Mouse (Mus musculus): Measurements from ENCODE around the gene Sept1. TPM values are rescaled to one million over a fixed set of nuclear protein-coding genes. Genes with fewer than 3 reads are reported as not detected.
"Not testable (repeated sequence)": the region's sequence is repeated elsewhere in the genome, so short reads cannot be mapped to it uniquely, and the experiment has no call there.

The Sept1 gene
- polyA plus RNA-seq, 1 experiment from 2014 or later = 34.1 TPM

- Histone ChIP-seq H3K4me1 (replicated peaks) (peaks cover 8% of the 10 kb centered on the region), H3K27ac (peak overlapping the region; percentile 92), H3K36me3 (peaks cover 48% of the 10 kb centered on the region), H3K9ac (replicated peaks) (peak overlapping the region; percentile 77; the same call in 1 of the 2 replicates), H3K4me2 (peak overlapping the region; percentile 87), H3K4me3 (replicated peaks) (peak overlapping the region; percentile 51), H3K9me3 (no peaks in the 10 kb centered on the region), H3K27me3 (no peaks in the 10 kb centered on the region)
- ATAC-seq (ENCODE audit: insufficient number of reproducible peaks, insufficient read depth, low FRiP score, low TSS enrichment, low read depth) = no peak
- WGBS = 80% methylated on average over 6 of the region's 6 CpGs
Observed at GRCm38 (mm10) chr7:127253341-127253740, 20.4 kb upstream of the Sept1 start.

GRCm38 (mm10) chr7:127252414-127252813 lies 19.5 kb upstream of the Sept1 start:
- Histone ChIP-seq H3K27ac (no peak overlapping the region), H3K27me3 (no peaks in the 10 kb centered on the region), H3K9me3 (no peaks in the 10 kb centered on the region), H3K4me3 (replicated peaks) (no peak overlapping the region), H3K36me3 (peaks cover 53% of the 10 kb centered on the region), H3K9ac (replicated peaks) (no peak overlapping the region), H3K4me1 (replicated peaks) (peaks cover 8% of the 10 kb centered on the region), H3K4me2 (no peak overlapping the region)
- no peak for ATAC-seq (ENCODE audit: insufficient number of reproducible peaks, insufficient read depth, low FRiP score, low TSS enrichment, low read depth)
- 91% methylated on average over 2 of the region's 2 CpGs for WGBS

GRCm38 (mm10) chr7:127250511-127250910 lies 17.6 kb upstream of the Sept1 start:
- not testable (repeated sequence) for H3K4me3 ChIP-seq (replicated peaks); H3K9ac ChIP-seq (replicated peaks); ATAC-seq (ENCODE audit: insufficient number of reproducible peaks, insufficient read depth, low FRiP score, low TSS enrichment, low read depth); H3K9me3 ChIP-seq; H3K27me3 ChIP-seq; H3K4me2 ChIP-seq; H3K27ac ChIP-seq
- 88% methylated on average over 8 of the region's 8 CpGs for whole genome bisulfite sequencing
- H3K4me1 ChIP-seq (replicated peaks) = peaks cover 20% of the 10 kb centered on the region
- H3K36me3 ChIP-seq = peaks cover 55% of the 10 kb centered on the region

GRCm38 (mm10) chr7:127244658-127245510 lies 12.0 kb upstream of the Sept1 start:
- peaks cover 4% of the 10 kb centered on the region; the same call in 1 of the 2 replicates for H3K9me3 ChIP-seq
- ATAC-seq (ENCODE audit: insufficient number of reproducible peaks, insufficient read depth, low FRiP score, low TSS enrichment, low read depth) = peak; percentile 71; the same call in 1 of the 2 replicates
- H3K4me2 ChIP-seq = peak overlapping the region; percentile 77
- peak overlapping the region; percentile 92 for H3K27ac ChIP-seq
- H3K27me3 ChIP-seq = no peaks in the 10 kb centered on the region
- WGBS = 10% methylated on average over 28 of the region's 33 CpGs
- H3K4me1 ChIP-seq (replicated peaks) = peaks cover 18% of the 10 kb centered on the region
- peak overlapping the region; percentile 82 for H3K4me3 ChIP-seq (replicated peaks)
- peak overlapping the region; percentile 88 for H3K9ac ChIP-seq (replicated peaks)
- H3K36me3 ChIP-seq = peaks cover 37% of the 10 kb centered on the region

- Histone ChIP-seq H3K4me1 (replicated peaks) (peaks cover 18% of the 10 kb centered on the region), H3K4me3 (replicated peaks) (peak within 1 kb of the TSS; percentile 82), H3K4me2 (peak within 1 kb of the TSS; percentile 77), H3K9ac (replicated peaks) (peak within 1 kb of the TSS; percentile 88), H3K27ac (peak within 1 kb of the TSS; percentile 92), H3K9me3 (peaks cover 4% of the 10 kb centered on the region; the same call in 1 of the 2 replicates), H3K36me3 (peaks cover 34% of the 10 kb centered on the region), H3K27me3 (no peaks in the 10 kb centered on the region)
- ATAC-seq (ENCODE audit: insufficient number of reproducible peaks, insufficient read depth, low FRiP score, low TSS enrichment, low read depth) = peak; percentile 95
- under 1% methylated on average over 56 of the region's 56 CpGs for WGBS
Observed at GRCm38 (mm10) chr7:127243870-127244657, 11.1 kb upstream of the Sept1 start, which contains the start of gene Zfp771. Gene Zfp771, plus strand, starts transcription at chr7:127244274.

GRCm38 (mm10) chr7:127243361-127243867 lies 10.5 kb upstream of the Sept1 start:
- peaks cover 18% of the 10 kb centered on the region for H3K4me1 ChIP-seq (replicated peaks)
- peaks cover 36% of the 10 kb centered on the region for H3K36me3 ChIP-seq
- H3K27ac ChIP-seq = peak overlapping the region; percentile 92
- no peak for ATAC-seq (ENCODE audit: insufficient number of reproducible peaks, insufficient read depth, low FRiP score, low TSS enrichment, low read depth)
- peaks cover 4% of the 10 kb centered on the region; the same call in 1 of the 2 replicates for H3K9me3 ChIP-seq
- H3K4me2 ChIP-seq = peak overlapping the region; percentile 77
- H3K27me3 ChIP-seq = no peaks in the 10 kb centered on the region
- 40% methylated on average over 2 of the region's 2 CpGs for WGBS
- H3K9ac ChIP-seq (replicated peaks) = no peak overlapping the region
- peak overlapping the region; percentile 82 for H3K4me3 ChIP-seq (replicated peaks)

GRCm38 (mm10) chr7:127234777-127235176 lies 1.8 kb upstream of the Sept1 start:
- Histone ChIP-seq H3K4me3 (replicated peaks) (peak overlapping the region; percentile 90), H3K4me2 (peak overlapping the region; percentile 76), H3K27me3 (no peaks in the 10 kb centered on the region), H3K27ac (no peak overlapping the region), H3K4me1 (replicated peaks) (peaks cover 28% of the 10 kb centered on the region), H3K36me3 (peaks cover 69% of the 10 kb centered on the region), H3K9me3 (peaks cover 6% of the 10 kb centered on the region; the same call in 1 of the 2 replicates), H3K9ac (replicated peaks) (no peak overlapping the region)
- ATAC-seq (ENCODE audit: insufficient number of reproducible peaks, insufficient read depth, low FRiP score, low TSS enrichment, low read depth) = no peak
- 85% methylated on average over 2 of the region's 2 CpGs for WGBS

GRCm38 (mm10) chr7:127233765-127234164 lies 835 bp upstream of the Sept1 start:
- H3K4me1 ChIP-seq (replicated peaks) = peaks cover 28% of the 10 kb centered on the region
- peak overlapping the region; percentile 76 for H3K4me2 ChIP-seq
- H3K27me3 ChIP-seq = no peaks in the 10 kb centered on the region
- no peak for ATAC-seq (ENCODE audit: insufficient number of reproducible peaks, insufficient read depth, low FRiP score, low TSS enrichment, low read depth)
- H3K9me3 ChIP-seq = peaks cover 6% of the 10 kb centered on the region; the same call in 1 of the 2 replicates
- peaks cover 72% of the 10 kb centered on the region for H3K36me3 ChIP-seq
- H3K4me3 ChIP-seq (replicated peaks) = peak overlapping the region; percentile 90
- 7% methylated on average over 9 of the region's 9 CpGs for WGBS
- H3K9ac ChIP-seq (replicated peaks) = peak overlapping the region; percentile 96
- peak overlapping the region; percentile 99 for H3K27ac ChIP-seq

GRCm38 (mm10) chr7:127233368-127233749 lies 429 bp upstream of the Sept1 start:
- Histone ChIP-seq H3K9me3 (peaks cover 6% of the 10 kb centered on the region; the same call in 1 of the 2 replicates), H3K9ac (replicated peaks) (peak overlapping the region; percentile 96), H3K27me3 (no peaks in the 10 kb centered on the region), H3K4me2 (peak overlapping the region; percentile 76), H3K4me3 (replicated peaks) (peak overlapping the region; percentile 90), H3K36me3 (peaks cover 70% of the 10 kb centered on the region), H3K27ac (peak overlapping the region; percentile 99), H3K4me1 (replicated peaks) (peaks cover 28% of the 10 kb centered on the region)
- ATAC-seq (ENCODE audit: insufficient number of reproducible peaks, insufficient read depth, low FRiP score, low TSS enrichment, low read depth) = peak; percentile 41
- WGBS = 1% methylated on average over 27 of the region's 27 CpGs

GRCm38 (mm10) chr7:127231826-127232621 lies 906 bp downstream of the Sept1 start:
- no peak for ATAC-seq (ENCODE audit: insufficient number of reproducible peaks, insufficient read depth, low FRiP score, low TSS enrichment, low read depth)
- H3K27ac ChIP-seq = peak overlapping the region; percentile 99
- H3K4me3 ChIP-seq (replicated peaks) = peak overlapping the region; percentile 90
- peaks cover 28% of the 10 kb centered on the region for H3K4me1 ChIP-seq (replicated peaks)
- WGBS = 13% methylated on average over 20 of the region's 20 CpGs
- H3K36me3 ChIP-seq = peaks cover 57% of the 10 kb centered on the region
- no peaks in the 10 kb centered on the region for H3K27me3 ChIP-seq
- peak overlapping the region; percentile 96 for H3K9ac ChIP-seq (replicated peaks)
- peak overlapping the region; percentile 76 for H3K4me2 ChIP-seq
- H3K9me3 ChIP-seq = peaks cover 6% of the 10 kb centered on the region; the same call in 1 of the 2 replicates

Data from limb, embryonic 12.5 days (tissue).